Mouse (Mus musculus): ENCODE results near the gene Uqcc2. TPM values are rescaled to one million over a fixed set of nuclear protein-coding genes. Genes with fewer than 3 reads are reported as not detected.

Uqcc2 gene
- total RNA-seq (2023) = 42.1 to 53.9 TPM (median 47.5 TPM) in 4 replicates

GRCm38 (mm10) chr17:27133551-27134141 is at the start of gene Uqcc2:
TSS of gene Uqcc2 (minus strand) at chr17:27133916.

GRCm38 (mm10) chr17:27167545-27167944 is 33.8 kb upstream of the Uqcc2 start, which contains the start of gene Ip6k3:
TSS of gene Ip6k3 (minus strand) at chr17:27167795.

Other genes starting within 250 kb of the Uqcc2 start
- gene Kifc5b, start 216.8 kb downstream of the Uqcc2 start, total RNA-seq (2023) = 3.4 to 6.8 TPM (median 5.4 TPM) in 4 replicates
- gene Phf1, start 200.9 kb downstream of the Uqcc2 start, total RNA-seq (2023) = 113 to 121 TPM (median 117 TPM) in 4 replicates
- 60.4 to 83.0 TPM (median 76.6 TPM) in 4 replicates for gene Cuta, start 194.3 kb downstream of the Uqcc2 start, total RNA-seq (2023)
- 2.5 to 4.4 TPM (median 3.3 TPM) in 4 replicates for gene Syngap1, start 192.7 kb downstream of the Uqcc2 start, total RNA-seq (2023)
- 17.3 to 20.1 TPM (median 19.1 TPM) in 4 replicates for gene Zbtb9, start 160.7 kb downstream of the Uqcc2 start, total RNA-seq (2023)
- gene Bak1, start 104.9 kb downstream of the Uqcc2 start, total RNA-seq (2023) = 34.5 to 42.9 TPM (median 37.8 TPM) in 4 replicates
- gene Itpr3, start 76.6 kb downstream of the Uqcc2 start, total RNA-seq (2023) = 183 to 197 TPM (median 194 TPM) in 4 replicates
- gene Ip6k3, start 33.9 kb upstream of the Uqcc2 start, total RNA-seq (2023) = not detected in 4 replicates
- 74.2 to 84.6 TPM (median 78.4 TPM) in 4 replicates for gene Lemd2, start 70.6 kb upstream of the Uqcc2 start, total RNA-seq (2023)